Mouse (Mus musculus) cerebellum, adult 2 months (tissue): ENCODE measurements around the gene Ablim2.

ENCODE experiments used
- CTCF ChIP-seq: fragments of 200-500 bp; IDR thresholded peaks from 2 replicates; pipeline ENCODE4 v1.5.1; 2011; ENCODE audit warnings: low read depth, mild to moderate bottlenecking, control low read depth, low read length, moderate library complexity, borderline replicate concordance; ENCODE audit not compliant: insufficient read depth
- POLR2A ChIP-seq: fragments of 200-500 bp; IDR thresholded peaks from 2 replicates; pipeline ENCODE4 v1.6.1; 2011; ENCODE audit warnings: low read length, control low read depth, borderline replicate concordance; ENCODE audit not compliant: insufficient read depth

DNA sequence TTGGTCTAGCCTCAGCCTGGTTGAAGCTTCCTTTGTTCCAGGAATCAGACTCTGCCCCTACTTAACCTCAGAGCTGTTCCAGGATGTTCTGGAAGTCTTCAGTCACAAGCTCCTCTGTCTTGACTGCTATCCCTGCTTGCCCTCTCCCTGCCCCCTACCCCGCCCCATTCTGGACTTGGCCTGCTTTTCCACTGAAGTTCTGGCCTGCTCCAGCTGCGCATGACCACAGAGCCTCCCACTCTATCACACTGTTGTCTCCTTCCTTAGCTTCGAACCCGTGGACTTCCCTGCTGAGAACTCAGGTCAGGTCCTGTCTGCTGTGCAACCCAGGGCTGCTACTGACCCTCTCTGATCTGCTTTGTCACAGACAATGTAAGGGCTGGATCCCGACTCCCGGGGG is 8.2 kb downstream of the Ablim2 start:
- TF ChIP-seq POLR2A (no peak), CTCF (no peak)
